Mouse (Mus musculus) inflammation-experienced regulatory T-cells, adult 6 months (primary cell): Measurements from ENCODE around the gene Atg14. TPM values are rescaled to one million over a fixed set of nuclear protein-coding genes. Genes with fewer than 3 reads are reported as not detected.

Source experiments
- ATAC-seq: one replicate; pipeline ENCODE4 v1.8.0; 2017
- polyA plus RNA-seq, 3 experiments: library from polyadenylated mRNA; unstranded; fragments of 100-300 nt; shearing (Covaris generic); gene quantifications; one replicate each; pipeline ENCODE4 v1.2.1; 2017

Atg14 gene
- polyA plus RNA-seq, 3 experiments from 2014 or later: 8.2 to 18.1 (median 14.5) TPM

- no peak for ATAC-seq
Measured at GRCm38 (mm10) chr14:47504036-47504435, 66.4 kb downstream of the Atg14 start.

- ATAC-seq: no peak
Measured at GRCm38 (mm10) chr14:47498632-47499031, 71.8 kb downstream of the Atg14 start.

GRCm38 (mm10) chr14:47497166-47497565 lies 73.3 kb downstream of the Atg14 start:
- ATAC-seq: no peak

GRCm38 (mm10) chr14:47495951-47496350 lies 74.5 kb downstream of the Atg14 start:
- no peak for ATAC-seq

- ATAC-seq: no peak
Measured at GRCm38 (mm10) chr14:47493592-47494361, 76.7 kb downstream of the Atg14 start.

Other genes starting within 250 kb of the Atg14 start
- 100 to 1,000 TPM in 1 of 3 experiments, 10 to 100 TPM in 1, 1 to 10 TPM in 1; 7.1 to 195 (median 12.4) TPM for gene Lgals3, start 202.9 kb downstream of the Atg14 start, polyA plus RNA-seq
- gene Dlgap5, start 152.2 kb downstream of the Atg14 start, polyA plus RNA-seq: 10 to 100 TPM in 2 of 3 experiments, 1 to 10 TPM in 1; 9.9 to 33.6 (median 14.7) TPM
- 10 to 100 TPM in 1 of 3 experiments, 1 to 10 TPM in 2; 8.7 to 10.3 (median 9.4) TPM for gene Fbxo34, start 120.2 kb downstream of the Atg14 start, polyA plus RNA-seq
- gene Ktn1, start 77.8 kb upstream of the Atg14 start, polyA plus RNA-seq: 10 to 100 TPM; 47.9 to 86.0 (median 74.2) TPM